Mouse (Mus musculus) right cerebral cortex, adult 2 months (tissue): ENCODE data around the gene Ino80.

ENCODE experiments used
- DNase-seq, 2 experiments: peaks; one replicate each; pipeline ENCODE4 v3.0.0; 2021 to 2022; ENCODE audit warnings: low spot score in 2 of 2

Gene Ino80

DNA sequence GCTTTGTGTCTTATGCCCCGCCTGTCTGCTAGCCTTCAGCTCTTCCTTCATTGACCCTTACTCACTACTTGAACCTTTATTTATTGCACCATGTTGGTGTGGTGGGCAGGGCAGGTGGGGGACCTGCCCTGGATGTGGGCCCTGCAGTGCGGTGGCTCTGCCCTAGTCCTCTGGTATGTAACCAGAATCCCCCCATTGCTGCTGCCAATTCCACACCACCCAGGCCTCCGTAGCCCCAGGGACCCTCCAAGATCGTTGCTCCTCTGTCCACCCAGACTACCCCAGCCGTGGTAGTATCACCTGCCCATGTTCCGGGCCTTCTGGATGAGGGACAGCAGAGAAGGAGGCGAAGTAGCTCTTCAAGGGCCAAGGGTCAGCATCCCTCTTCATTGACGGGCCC, 123.8 kb downstream of the Ino80 start:
- DNase-seq = no peak

DNA sequence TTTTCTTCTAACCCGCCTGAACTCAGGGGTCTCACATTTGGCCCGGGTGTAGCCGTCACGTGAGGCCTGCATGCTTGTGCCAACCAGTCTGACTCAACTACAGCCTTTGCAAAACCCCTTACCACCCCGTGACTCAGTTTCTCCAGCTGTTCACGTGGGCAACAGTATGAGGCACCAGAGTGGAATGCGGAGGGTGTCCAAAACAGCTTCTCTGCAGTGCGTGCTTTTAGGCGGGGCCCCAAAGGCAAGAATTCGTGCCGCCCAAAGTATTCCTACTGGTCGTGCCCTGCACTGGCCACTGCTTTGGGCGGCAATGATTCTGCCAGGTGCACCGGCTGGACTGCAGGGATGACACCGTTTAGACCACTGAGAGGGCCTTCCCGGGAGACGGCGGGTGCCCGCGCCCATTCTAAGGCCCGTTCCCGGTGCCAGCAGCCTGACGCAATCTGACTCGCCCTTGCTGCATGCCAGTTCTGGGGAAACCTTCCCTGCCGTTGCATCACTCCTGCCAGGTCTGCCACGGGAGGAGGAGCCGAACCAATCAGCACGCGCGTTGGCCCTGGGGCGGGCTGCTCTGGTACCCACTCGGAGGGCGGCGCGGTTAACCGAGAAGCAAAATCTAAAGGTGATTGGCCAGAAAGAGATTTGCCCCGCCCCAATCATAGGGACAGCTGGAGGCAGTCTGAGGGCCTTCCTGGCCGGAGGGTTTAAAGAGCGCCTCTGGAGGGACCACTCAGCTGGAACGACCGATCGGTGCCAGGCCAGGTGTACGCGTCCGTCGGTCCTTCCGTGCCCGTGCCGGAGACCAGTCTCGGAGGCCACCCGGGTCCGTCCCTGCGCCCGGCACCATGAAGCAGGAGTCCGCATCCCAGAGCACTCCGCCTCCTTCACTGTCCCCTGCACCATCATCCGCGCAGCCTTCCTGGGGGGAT, 126.7 kb downstream of the Ino80 start, which contains the start of gene Chac1:
Gene Chac1, plus strand, starts transcription at position 675 of the 932 bp plus-strand sequence.
- DNase-seq = peak; percentile 95 to 98

DNA sequence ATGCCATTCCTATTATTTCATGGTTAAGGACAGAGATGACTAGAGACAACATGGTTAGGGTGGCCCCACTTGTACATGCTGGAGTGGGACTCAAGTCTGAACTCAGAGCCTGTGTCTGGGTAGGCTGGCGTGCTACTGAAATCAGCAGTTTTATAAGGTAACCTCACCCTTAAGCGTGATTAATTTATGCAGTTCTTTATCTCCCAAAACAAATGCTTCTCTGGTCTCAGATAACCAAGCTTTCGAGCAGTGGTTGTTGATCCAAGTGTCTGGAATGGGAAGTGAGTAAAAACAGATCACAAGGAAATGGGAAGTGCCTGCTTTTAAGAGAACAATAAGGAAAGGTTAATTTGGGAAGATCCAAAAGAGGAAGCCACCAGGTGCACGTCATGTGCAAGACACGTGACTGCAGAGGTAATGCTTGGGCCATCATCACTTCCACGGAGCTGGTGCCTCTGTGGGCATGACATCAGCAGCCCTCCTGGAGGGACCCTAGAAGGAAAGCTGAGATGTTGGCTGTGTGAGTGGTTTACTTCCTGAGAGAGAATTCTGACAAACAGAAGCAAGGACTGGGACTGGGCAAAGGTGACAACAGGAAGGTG, 132.8 kb downstream of the Ino80 start:
- no peak for DNase-seq

DNA sequence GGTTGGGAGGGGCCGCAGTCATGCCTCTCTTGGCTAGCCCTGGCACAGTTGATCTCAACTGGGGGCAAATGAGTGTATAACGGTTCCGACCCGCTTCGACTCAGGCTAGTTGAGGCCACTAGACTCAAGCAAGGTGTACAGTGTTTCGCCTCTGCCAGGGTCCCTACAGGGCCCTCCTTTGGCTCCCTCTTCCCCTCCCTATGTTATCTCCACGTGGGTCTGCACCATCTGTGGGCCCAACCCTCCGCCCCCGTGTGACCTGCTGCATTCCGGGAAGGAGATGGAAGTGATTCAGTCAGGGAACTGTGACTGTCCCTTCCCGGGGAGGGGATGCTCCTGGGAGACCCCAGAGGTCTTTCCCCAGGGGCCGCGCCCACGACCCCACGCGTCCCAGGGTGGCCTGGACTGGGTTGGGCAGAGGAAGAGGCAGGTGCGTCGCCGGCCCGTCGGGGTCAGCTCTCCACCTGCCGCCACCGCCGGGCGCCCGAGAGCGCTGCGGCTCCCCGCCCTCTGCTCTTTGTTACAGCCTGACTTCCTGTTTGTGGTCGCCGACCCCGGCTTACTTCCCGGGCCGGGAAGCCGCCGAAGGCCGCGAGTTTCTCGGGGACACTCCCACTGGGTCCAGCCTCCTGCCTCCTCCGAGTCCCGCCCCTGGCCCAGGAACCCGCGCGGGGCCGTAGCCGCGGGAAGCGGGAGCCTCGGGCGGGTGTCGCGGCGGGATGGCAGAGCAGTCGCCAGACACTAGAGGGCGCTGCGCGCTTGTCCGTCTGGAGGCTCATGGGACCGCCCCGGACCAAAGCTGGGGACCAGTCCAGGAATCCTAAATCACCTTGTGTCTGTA, 139.8 kb downstream of the Ino80 start:
- peak; percentile 80 to 81 for DNase-seq

DNA sequence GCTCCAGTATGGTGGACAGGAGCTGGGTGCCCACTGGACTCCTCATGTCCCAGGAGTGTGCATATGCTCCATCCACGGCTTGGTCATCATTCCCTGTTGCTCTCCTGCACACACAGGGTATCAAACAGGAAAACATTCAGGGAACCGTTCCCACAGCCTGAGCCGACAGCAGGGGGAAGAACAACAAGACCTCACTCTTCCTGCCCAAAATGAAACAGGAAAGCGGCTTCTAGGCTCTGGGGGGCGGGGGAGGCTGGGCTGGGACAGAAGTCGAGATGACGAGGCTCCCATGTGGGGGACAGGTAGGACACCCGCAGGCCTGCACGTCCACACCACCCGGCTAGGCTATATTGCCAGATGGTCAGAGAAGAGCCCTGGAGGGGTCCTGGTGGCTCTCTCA, 141.0 kb downstream of the Ino80 start:
- DNase-seq = no peak

DNA sequence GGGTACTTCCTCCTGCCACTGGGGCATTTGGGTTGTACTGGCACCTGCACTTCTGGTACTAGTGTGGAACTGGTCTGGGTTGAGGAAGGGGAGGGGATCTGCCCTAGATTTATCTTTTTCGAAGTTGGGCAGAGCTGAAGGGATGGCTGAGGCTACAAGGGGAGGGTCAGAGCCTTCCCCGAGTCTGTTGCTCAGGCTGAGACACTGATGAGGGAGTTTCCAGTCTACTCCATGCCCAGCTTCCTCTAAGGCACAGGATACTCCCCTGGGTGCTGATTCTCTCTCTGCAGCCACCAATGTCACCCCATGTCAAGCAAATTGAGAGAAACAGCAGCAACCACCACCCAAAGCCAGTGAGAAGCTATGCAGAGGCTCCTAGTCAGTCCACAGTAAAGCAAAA, 141.5 kb downstream of the Ino80 start:
- DNase-seq = no peak

DNA sequence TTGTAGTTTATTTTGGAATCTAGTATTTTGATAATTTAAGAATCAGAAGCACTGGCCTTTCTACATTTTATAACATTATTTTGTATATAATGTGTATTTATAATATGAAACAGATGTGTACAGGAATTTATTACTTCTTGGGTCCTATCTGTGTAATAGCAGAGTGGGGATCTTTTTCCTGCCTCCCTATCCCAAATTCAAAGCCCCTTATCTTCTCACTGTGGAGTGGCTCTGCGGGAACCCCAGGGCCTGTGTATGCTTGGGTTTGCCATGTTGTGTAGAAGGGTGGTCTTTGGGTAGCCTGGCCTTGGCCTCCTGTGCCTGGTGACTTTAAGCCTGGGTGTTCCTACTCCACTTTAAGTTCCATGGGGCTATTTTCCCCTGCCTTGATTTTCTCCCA, 142.0 kb downstream of the Ino80 start:
- no peak for DNase-seq

DNA sequence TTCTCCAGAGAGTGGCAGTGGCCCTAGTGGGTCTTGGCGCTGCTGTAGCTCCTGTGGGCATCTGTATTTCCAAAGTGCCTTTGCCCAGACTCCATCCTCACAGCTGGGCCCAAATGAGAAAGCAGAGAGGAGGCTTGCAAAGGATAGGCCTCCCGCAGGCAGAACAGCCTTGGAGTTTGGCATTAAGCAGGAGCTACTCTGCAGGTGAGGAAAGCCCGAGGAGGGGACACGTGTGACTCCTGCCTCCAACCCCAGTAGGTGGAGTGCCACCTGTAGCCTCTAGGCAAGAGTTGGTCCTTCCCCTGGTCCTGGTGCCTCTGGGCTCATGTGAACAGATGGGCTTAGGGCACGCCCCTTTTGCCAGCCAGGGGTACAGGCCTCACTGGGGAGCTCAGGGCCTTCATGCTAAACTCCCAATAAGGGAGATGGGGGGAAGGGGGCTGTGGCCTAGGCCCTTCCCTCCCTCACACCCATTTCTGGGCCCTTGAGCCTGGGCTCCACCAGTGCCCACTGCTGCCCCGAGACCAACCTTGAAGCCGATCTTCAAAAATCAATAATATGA, 142.4 kb downstream of the Ino80 start:
- DNase-seq = no peak

DNA sequence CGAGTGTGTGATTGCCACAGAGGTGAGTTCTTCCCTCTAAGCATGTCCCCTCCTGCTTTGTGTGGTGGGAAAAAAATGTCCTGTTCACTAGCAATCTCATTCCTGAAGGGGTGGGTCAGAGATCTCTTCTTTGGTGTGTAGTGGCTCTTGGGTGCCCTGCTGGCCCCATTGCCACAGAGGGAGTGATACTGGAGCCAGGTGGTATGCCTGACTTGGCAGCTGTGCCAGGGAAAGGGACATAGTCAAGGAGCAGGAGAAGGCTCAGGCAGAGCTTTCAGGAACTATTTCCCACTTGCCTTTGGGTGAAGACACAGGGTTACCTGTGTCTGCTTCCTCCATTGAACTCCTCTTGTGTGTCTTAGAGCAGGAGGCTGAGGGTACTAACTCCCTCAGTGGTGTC, 143.4 kb downstream of the Ino80 start:
- no peak for DNase-seq

DNA sequence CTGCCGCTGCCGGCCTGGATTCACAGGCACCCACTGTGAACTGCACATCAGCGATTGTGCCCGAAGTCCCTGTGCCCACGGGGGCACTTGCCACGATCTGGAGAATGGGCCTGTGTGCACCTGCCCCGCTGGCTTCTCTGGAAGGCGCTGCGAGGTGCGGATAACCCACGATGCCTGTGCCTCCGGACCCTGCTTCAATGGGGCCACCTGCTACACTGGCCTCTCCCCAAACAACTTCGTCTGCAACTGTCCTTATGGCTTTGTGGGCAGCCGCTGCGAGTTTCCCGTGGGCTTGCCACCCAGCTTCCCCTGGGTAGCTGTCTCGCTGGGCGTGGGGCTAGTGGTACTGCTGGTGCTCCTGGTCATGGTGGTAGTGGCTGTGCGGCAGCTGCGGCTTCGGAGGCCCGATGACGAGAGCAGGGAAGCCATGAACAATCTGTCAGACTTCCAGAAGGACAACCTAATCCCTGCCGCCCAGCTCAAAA, 145.3 kb downstream of the Ino80 start:
- no peak for DNase-seq

DNA sequence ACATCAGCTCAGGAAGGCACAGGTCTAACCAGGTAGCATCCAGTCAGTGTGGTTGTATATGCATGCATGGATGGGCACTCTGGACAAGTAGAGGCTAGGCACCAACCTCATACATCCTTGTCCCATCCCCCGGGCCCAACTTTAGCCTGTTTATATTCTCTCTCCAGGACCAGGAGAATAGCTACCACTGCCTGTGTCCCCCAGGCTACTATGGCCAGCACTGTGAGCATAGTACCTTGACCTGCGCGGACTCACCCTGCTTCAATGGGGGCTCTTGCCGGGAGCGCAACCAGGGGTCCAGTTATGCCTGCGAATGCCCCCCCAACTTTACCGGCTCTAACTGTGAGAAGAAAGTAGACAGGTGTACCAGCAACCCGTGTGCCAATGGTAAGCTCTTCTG, 146.7 kb downstream of the Ino80 start:
- DNase-seq = no peak

DNA sequence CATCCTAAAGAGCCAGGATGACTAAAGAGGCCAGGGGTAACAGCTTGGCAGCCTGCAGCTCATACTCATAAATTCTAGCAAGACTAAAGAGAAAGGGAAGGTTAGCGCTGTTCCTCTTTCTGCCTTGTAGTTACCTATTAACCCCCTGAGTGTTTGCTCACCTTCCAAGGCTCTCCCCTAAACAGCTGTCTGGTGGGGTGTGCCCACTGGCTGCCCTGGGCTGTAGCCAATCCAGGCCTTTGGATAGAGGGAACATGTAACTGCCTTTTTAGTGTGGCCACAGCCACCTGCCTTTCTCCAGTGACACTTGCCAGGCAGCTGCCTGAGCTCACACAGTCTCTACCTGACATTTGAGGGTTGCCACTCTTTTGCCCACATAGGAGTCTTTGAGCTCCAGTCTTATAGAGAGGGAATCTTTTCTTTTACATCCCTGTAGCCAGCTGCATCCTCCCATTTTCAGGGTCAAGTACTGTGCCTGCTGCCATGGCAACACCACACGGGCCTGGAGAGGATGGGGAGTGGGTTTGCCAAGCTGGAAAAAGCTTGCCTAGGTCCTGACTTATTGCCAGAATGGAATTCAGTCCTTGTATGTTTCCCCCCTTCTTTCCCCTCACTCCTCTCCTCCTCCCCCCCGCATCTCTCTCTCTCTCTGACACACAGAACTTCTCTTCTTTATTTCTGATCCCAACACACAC, 148.2 kb downstream of the Ino80 start:
- no peak for DNase-seq

DNA sequence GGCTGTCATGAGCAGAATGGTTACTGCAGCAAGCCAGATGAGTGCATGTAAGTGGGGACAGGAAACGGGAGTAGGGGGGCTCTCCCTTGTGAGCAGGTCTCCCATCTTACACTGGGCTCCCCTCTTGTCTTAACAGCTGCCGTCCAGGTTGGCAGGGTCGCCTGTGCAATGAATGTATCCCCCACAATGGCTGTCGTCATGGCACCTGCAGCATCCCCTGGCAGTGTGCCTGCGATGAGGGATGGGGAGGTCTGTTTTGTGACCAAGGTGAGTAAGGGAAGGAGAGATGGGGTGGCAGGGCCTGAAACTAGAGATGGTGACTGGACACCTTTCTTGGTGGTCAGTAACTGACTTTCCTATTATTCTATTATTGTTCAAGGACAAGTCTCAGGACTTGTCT, 148.9 kb downstream of the Ino80 start:
- no peak for DNase-seq

DNA sequence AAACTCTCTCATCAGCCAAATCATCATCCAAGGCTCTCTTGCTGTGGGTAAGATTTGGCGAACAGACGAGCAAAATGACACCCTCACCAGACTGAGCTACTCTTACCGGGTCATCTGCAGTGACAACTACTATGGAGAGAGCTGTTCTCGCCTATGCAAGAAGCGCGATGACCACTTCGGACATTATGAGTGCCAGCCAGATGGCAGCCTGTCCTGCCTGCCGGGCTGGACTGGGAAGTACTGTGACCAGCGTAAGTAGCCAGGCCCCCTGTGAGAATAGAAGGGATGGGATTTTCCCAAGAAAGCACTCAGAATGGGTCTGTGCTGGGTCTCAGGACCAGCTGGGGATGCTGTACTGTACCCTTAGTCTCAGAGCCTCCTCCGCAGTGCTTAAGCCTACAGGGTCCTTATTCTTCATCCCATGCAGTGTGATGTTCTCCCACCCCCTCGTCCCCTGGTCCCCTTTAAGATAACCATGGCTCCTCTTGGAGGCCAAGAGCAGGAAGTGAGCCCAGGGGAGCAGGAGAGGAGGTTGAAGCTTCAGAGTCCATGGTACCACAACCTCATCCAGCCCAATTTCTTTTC, 149.5 kb downstream of the Ino80 start:
- DNase-seq = no peak

DNA sequence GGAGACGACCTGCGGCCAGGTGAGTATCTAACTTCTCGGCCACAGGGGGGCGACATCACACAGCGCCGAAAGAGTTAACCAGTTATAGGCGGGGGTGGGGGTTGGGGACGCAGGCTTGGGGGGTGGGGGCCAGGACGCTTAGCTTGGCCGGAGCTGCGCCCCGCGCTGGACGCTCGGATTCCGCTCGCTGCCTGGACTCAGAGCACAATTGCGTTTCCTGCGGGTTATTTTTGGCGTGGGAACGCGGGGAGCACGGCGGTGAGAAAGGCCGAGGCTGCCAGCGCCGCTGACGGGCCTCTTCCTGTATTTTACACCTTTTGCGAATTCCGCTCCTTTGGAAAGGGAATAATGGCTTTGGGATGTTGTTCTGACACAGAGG, 150.4 kb downstream of the Ino80 start:
- DNase-seq = peak; percentile 31 to 40

DNA sequence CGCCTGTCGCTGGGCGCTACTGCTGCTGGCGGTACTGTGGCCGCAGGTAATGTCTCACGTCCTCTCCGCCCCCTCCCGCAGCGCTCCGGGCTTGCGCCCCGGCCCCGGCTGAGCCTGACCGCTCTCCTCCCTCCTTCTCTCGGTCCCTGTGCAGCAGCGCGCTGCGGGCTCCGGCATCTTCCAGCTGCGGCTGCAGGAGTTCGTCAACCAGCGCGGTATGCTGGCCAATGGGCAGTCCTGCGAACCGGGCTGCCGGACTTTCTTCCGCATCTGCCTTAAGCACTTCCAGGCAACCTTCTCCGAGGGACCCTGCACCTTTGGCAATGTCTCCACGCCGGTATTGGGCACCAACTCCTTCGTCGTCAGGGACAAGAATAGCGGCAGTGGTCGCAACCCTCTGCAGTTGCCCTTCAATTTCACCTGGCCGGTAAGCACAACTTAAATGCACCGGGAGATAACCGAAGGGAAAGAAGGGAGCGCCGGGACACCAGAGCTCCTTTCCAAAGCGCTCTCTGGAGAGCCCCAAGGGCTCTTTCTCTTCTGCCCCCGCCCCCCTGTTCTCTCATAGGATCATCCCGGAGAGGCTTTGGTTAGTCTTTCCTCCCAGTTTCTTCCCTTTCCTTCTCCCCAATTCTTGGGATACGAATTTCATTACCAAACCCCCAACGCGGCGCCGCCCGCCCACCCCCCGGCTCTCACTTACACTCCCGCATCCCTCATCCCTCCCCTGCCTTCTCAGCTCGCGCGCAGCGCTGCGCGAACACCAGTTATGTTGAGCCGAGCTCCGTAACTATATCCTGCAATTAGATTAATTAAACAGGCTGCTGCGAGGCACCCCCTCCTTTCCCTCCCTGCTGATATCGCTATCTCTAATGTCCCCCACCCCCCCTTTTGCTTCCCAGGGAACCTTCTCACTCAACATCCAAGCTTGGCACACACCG, 151.1 kb downstream of the Ino80 start:
- DNase-seq = peak in 1 of 2 experiments; percentile 17

DNA sequence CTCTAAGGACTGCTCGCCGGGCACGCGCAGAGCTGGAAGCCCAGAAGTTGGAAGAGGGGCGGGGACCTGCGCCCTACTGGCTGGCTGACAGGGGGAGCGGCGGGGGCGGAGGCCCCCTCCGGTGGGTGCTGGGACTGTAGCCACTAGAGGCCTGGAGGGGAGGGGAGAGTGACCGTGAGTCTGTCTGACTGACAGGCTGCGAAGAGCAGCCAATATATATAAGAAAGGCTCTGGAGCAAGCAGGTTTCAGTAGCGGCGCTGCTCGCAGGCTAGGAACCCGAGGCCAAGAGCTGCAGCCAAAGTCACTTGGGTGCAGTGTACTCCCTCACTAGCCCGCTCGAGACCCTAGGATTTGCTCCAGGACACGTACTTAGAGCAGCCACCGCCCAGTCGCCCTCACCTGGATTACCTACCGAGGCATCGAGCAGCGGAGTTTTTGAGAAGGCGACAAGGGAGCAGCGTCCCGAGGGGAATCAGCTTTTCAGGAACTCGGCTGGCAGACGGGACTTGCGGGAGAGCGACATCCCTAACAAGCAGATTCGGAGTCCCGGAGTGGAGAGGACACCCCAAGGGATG, 151.8 kb downstream of the Ino80 start, which contains the start of gene Dll4:
Gene Dll4, plus strand, starts transcription at position 217 of the 576 bp plus-strand sequence.
- DNase-seq = peak in 1 of 2 experiments; percentile 15

DNA sequence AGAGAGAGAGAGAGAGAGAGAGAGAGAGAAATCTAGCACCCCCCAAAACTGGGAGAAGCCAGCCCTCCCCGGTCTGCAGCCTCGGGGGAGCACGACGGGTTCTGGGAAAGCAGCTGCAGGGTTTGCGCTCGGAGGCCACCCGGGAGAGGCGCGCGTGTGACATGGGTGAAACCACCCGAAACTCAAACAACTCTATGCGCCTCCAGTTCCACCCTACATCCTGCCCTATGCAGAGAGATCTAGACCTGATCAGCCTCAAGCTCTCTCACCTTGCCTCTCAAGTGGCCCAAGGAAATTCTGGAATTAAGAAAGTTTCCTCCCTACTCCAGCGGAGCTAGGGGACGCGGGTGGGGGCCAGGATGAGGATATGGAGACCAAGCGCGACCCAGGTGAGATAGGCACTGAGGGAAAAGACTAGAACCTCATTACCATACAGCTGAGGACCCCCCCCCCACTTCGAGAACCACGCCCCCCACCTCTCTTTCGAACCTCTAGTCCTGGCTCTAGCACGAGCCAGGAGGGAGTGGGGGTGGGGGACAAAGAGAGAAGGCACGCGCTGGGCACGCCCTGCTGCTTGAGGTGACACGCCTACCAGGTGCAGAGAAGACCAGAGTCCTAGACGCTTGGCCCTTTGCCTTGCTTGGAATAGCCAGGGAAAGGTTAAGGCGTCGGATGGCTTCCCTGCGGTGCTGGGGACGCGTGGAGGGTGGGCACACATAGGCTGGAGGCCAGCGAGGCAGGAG, 152.7 kb downstream of the Ino80 start:
- DNase-seq = no peak
